Mouse (Mus musculus): ENCODE data around the gene Slc35e1. TPM values are rescaled to one million over a fixed set of nuclear protein-coding genes. Genes with fewer than 3 reads are reported as not detected.

Slc35e1 gene
- total RNA-seq, 2 experiments from 2014 or later = 45.9 to 51.1 TPM

Small RNAs within 50 kb of the gene (microRNA-seq; reads per million reads assigned to microRNA genes)
- gene Gm28019 = 0 reads per million in 2 experiments
- gene Mir7068 = 1.7 to 3.8 reads per million in 2 experiments

Other genes starting within 250 kb of the Slc35e1 start
- 1 to 10 TPM; 6.6 to 7.9 TPM for gene Gm10282, start 187.4 kb downstream of the Slc35e1 start, total RNA-seq (2021)
- 10 to 100 TPM; 14.3 to 18.0 TPM for gene Klf2, start 173.6 kb downstream of the Slc35e1 start, total RNA-seq (2021)
- gene Eps15l1, start 71.2 kb downstream of the Slc35e1 start, total RNA-seq (2021) = 10 to 100 TPM; 58.9 to 72.2 TPM
- under 1 TPM; 0.69 to 0.85 TPM for gene Calr3, start 48.7 kb downstream of the Slc35e1 start, total RNA-seq (2021)
- gene 1700030K09Rik, start 48.7 kb downstream of the Slc35e1 start, total RNA-seq (2021) = 10 to 100 TPM; 12.9 to 15.4 TPM
- gene Cherp, start 17.4 kb downstream of the Slc35e1 start, total RNA-seq (2021) = 10 to 100 TPM; 67.2 to 79.6 TPM
- gene Med26, start 55.7 kb upstream of the Slc35e1 start, total RNA-seq (2021) = 10 to 100 TPM; 10.1 to 10.6 TPM
- 100 to 1,000 TPM; 104 TPM for gene Smim7, start 78.5 kb upstream of the Slc35e1 start, total RNA-seq (2021)
- 100 to 1,000 TPM; 132 to 139 TPM for gene Tmem38a, start 79.4 kb upstream of the Slc35e1 start, total RNA-seq (2021)
- 10 to 100 TPM; 46.7 to 53.0 TPM for gene Nwd1, start 154.1 kb upstream of the Slc35e1 start, total RNA-seq (2021)
- gene Sin3b, start 230.7 kb upstream of the Slc35e1 start, total RNA-seq (2021) = 100 to 1,000 TPM; 168 to 169 TPM

All from layer of hippocampus, postnatal 25 days (tissue).